Mouse (Mus musculus): ENCODE data around the gene Shisa9.

Gene Shisa9

DNA sequence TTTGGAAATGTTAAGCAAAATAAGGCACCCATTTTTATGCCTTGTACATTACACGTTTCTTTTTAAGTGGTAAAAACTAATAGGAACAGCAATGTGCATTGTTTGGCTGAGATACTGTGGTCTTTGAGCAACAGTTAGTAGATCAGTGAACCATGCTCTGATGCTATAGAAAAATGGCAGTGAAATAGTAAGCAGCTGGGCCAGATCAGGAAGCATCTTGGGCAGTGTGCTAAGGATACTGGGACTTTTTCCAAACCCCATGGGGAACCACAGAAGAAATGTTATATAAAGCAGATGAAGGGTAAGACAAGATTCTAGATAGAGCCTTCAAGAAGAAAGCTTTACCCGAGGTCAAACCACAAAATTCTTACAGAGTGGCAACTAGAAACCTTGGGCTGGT is 205.8 kb downstream of the Shisa9 start:
- intact Hi-C loops (cut with DNase I): no loop called here

DNA sequence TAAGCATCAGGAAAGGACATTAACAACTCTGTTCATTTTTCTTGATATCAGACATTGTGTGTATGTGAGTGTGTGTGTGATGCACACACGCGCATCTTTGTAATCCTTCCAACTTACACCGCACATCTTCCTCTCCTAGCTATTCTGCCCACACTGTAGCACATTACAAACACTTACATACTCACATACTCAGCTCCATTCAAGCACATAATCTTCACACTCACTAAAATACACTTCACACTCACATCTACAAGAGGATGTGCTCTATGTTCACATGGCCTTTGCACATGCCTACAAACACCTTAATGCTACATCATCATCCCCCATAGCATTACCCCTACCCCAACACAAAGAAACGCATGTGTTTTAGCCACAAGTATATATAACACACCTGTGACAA is 212.9 kb downstream of the Shisa9 start:
- intact Hi-C loops (cut with DNase I): no loop called here

DNA sequence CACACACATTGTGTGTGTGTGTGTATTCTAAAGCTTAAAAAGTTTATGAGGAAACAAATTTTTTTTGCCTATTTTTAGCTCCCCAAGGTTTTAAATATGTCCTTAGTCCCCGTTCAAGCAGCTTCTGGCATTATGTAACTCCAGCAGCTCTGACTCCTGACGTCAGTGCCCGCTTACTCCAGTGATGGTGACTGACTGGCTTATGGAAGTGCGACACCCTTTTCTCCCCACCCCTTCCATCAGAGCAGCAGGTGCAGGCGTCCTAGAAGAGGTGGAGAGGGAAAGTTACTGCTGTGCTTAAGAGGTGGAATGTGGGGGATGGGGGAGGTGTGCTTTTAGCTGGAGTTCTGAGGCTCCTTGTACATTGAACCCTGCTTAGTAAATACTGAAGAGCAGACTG is 213.7 kb downstream of the Shisa9 start:
- intact Hi-C loops (cut with DNase I): no loop called here

DNA sequence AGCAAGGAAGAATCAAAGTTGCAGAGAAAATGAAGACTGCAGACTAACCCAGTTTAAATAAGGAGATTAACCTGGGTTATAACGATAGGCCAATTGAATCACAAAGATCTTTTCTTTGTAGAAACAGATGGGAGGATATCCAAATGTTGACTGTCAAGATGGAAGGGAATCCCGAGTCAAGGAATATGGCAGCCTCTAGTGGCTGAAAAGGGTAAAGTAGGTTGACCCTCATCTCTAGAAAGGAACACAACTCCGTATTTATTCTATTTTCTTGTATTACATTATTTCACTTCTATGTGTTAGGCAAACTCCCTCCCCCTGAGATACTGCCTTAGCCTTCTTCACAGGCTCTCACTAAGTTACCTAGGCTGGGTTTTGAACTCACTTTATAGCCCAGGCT is 217.3 kb downstream of the Shisa9 start:
- intact Hi-C loops (cut with DNase I): loop anchor here (2.0 to 10.0 kb wide), 3 partner anchors 220 to 746 kb away; no protein-coding TSS in a partner anchor

GRCm38 (mm10) chr16:12202151-12202550 is 218.2 kb downstream of the Shisa9 start:
- intact Hi-C loops (cut with DNase I): loop anchor here (5.0 to 10.0 kb wide), 2 partner anchors 505 to 747 kb away; no protein-coding TSS in a partner anchor

DNA sequence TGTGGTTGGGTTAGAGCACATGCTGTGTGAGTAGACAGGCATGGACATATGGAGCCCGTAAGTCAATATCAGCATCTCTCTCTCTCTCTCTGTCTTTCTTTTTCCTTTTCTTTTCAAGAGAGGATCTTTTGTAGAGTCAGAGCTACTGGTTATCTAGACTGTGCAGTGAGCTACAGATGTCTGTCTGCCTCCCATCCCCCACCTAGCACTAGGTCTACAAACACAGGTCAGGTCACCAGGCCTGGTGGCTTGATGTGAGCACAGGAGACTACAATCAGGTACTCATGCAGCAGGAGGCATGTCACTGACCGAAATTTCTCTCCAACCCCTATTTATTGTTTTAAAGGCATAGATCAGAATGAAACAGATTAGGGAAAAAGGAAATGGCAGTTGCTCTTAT is 219.1 kb downstream of the Shisa9 start:
- intact Hi-C loops (cut with DNase I): loop anchor here (5.0 to 10.0 kb wide), 2 partner anchors 506 to 748 kb away; no protein-coding TSS in a partner anchor

DNA sequence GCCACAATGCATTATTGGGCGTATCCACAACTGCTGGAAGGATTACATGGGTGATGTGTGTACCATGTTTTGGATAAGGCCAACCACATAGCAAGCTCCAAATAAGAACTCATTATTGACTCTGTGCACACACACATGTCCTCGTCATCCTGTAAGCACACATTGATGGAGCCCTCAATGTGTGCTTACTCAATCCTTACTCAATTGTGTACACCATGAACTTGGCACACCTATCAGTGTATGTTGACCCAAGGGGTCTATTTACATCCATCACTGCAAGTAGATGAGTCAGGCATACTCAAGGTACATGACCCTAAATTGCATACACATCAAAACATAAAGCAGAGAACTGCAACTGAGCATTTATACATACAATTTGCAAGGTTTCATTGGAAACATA is 220.5 kb downstream of the Shisa9 start:
- intact Hi-C loops (cut with DNase I): loop anchor here (5.0 to 10.0 kb wide), 2 partner anchors 507 to 750 kb away; no protein-coding TSS in a partner anchor

- intact Hi-C loops (cut with DNase I): loop anchor here (10.0 kb wide), 1 partner anchor 752 kb away; no protein-coding TSS in a partner anchor
These were observed 222.6 kb downstream of the Shisa9 start for GRCm38 (mm10) chr16:12206421-12206950.

GRCm38 (mm10) chr16:12206951-12207350 is 223.0 kb downstream of the Shisa9 start:
- intact Hi-C loops (cut with DNase I): loop anchor here (10.0 kb wide), 1 partner anchor 752 kb away; no protein-coding TSS in a partner anchor

DNA sequence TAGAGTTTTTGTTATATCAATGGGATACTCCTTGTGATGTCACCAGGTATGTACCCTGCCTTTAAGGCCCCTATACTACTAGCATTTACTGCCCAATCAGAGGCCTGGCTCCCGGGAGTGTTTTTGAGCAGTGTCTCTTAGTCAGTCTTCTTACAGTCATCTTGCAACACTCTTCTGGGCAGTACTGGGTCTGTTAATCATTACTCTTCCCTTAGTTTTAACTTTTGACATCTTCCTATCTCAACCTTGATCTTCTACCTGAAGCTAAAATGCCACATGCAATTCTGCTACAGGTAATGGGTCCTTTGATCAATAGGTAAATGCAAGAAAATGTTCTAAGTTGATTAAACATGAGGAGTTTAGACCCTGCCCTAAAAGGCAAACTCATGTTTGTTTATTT is 225.4 kb downstream of the Shisa9 start:
- intact Hi-C loops (cut with DNase I): loop anchor here (10.0 kb wide), 1 partner anchor 755 kb away; no protein-coding TSS in a partner anchor

GRCm38 (mm10) chr16:12209819-12210218 is 225.9 kb downstream of the Shisa9 start:
- intact Hi-C loops (cut with DNase I): loop anchor here (10.0 kb wide), 1 partner anchor 755 kb away; no protein-coding TSS in a partner anchor

- intact Hi-C loops (cut with DNase I): no loop called here
These were observed 230.1 kb downstream of the Shisa9 start for GRCm38 (mm10) chr16:12214018-12214417.

GRCm38 (mm10) chr16:12217289-12218150 is 233.6 kb downstream of the Shisa9 start:
- intact Hi-C loops (cut with DNase I): no loop called here

DNA sequence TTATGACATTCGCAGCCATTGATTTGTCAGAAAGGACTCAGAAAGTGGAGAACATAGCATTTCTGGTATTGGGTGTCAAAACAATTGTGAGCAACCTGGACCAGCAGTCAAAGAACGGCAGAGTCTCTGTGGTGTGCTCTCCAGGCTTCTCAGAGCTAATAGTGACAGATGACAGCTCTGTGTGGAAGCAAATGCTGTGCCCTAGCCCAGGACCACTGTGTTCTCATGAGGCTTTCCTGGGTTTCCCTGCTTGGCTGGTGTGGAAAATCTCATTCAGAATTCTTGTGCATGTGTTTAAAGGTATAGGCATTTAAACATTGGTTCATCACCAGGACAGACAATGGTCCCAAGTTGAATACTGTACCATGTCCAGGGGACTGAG is 234.2 kb downstream of the Shisa9 start:
- intact Hi-C loops (cut with DNase I): no loop called here

- intact Hi-C loops (cut with DNase I): no loop called here
These were observed 235.9 kb downstream of the Shisa9 start for GRCm38 (mm10) chr16:12219821-12220220.

- intact Hi-C loops (cut with DNase I): no loop called here
These were observed 239.6 kb downstream of the Shisa9 start for GRCm38 (mm10) chr16:12223537-12223936.

- intact Hi-C loops (cut with DNase I): no loop called here
These were observed 243.0 kb downstream of the Shisa9 start for GRCm38 (mm10) chr16:12226937-12227336.

DNA sequence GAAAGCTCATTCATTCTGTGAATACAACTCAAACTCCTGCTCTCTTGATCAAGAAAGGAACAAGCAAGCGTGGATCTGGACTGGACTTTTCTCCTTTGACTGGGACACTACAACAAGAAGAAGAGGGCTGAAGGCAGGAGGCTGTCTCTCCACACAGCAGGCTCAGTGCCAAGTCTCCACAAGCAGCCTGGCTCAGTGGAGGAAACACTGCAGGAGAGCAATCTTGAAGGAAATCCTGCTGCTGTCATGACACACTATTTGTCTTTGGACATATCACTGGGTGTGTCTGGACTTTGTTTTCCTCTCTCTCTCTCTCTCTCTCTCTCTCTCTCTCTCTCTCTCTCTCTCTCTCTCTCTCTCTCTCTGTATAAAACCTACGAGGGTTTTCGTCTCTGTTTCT is 249.4 kb downstream of the Shisa9 start:
- intact Hi-C loops (cut with DNase I): no loop called here

DNA sequence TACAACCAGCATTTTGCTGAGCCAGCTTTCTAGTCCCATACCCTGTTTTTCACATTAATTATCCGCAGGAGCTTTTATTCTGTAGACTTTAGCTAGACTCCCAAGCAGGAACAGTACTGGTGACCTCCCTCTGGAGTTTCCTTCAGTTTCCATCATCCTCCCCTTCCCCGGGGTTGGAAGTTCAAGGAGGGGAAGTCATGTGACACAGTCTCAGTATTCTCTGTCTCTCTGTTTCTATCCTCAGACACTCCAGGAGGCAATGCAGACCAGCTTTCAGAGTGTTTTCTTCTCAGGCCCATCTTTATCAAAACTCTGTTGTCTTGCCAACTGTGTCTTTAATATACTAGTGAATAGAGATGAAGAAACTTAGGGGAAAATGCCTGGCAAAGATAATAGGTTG is 250.4 kb downstream of the Shisa9 start:
- intact Hi-C loops (cut with DNase I): no loop called here

DNA sequence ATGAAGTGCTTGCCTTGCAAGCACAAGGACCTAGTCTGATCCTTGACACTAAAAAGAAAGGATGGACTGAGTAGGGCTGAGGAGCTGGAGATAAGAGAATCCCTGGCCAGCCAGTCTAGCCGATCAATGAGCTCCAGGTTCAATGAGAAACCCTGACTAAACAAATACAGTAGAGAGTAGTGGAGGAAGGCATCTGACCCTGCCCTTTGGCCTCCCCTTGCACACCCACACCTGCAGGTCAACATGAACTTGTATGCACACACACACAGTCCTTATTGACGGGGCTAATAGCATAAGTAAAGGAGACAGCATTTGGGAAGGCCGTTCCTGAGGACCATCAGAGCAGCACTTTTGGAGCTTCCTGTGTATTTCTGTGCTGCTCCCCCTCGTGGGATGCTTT is 254.7 kb downstream of the Shisa9 start:
- intact Hi-C loops (cut with DNase I): no loop called here

DNA sequence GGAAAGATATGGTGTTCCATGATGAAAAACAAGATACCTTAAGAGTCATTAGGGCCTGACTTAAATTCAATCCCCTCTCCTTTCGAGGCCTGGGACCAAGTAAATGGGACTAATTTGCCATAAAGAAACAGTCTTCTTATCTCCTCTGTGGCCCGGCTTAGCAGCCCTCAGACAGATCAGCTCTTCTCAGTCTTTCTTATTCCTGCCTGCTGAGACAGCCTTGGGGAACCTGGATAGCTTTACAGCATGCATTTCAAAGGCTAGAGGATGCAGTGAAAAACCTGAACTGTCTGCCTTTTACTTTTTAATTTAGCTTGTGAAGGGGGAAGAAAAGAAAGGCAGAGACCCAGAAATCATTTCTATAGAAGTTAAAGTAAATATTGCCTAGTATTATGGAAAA is 275.4 kb downstream of the Shisa9 start:
- intact Hi-C loops (cut with DNase I): no loop called here

DNA sequence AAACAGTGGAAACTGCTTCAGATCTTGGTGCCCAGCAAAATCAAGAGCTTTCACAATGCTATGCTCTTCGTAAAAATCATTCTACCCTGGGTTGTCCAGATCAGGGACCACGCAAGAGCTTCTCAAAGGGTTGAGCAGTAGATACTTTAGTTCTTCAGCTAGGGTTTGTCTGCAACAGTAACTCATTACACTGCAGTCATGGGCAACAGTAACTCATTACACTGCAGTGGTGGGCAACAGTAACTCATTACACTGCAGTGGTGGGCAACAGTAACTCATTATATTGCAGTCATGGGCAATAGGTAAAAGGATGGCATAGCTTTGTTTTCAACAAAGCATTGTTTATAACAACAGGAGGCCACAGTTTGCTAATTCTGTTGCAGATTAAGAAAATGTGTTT is 281.9 kb downstream of the Shisa9 start:
- intact Hi-C loops (cut with DNase I): no loop called here

All from adrenal gland (tissue).